Mouse (Mus musculus): ENCODE measurements around the gene Gimap3. TPM values are rescaled to one million over a fixed set of nuclear protein-coding genes. Genes with fewer than 3 reads are reported as not detected.

Gimap3 gene
- polyA plus RNA-seq, 1 experiment from 2014 or later, result not detected

DNA sequence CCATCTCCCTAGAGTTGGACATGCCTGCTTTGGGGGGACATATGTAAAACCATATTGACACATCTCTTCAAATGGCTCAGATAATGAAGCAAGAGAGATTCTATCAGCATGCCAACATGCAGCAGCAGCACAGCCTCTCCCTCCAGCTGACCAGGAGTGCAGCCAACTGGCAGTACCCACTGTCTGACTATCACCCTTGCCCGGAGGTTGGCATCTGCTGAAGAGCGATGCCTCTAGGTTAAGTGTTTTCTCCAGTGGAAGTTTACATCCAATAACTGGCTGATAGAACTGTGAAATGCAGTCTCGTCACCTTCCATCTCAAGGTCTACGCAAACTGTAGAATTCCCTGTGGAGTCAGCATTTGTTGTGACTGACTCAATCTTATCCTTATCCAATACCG lies 33.0 kb downstream of the Gimap3 start:
- no peak overlapping the region for H3K9ac ChIP-seq (ENCODE audit: low read length)
- no peaks in the 10 kb centered on the region for H3K36me3 ChIP-seq (ENCODE audit: control insufficient read depth, insufficient read depth, low read length)
- ATAC-seq (ENCODE audit: low FRiP score) (no peak), DNase-seq (ENCODE audit: low spot score, missing footprints) (no peak)
- no peak overlapping the region for H3K4me3 ChIP-seq (ENCODE audit: low read depth, low read length)
- no peak overlapping the region for H3K27ac ChIP-seq (ENCODE audit: low read depth, low read length)
- H3K27me3 ChIP-seq (ENCODE audit: control insufficient read depth, insufficient read depth, low read length), result peaks cover 9% of the 10 kb centered on the region
- H3K9me3 ChIP-seq (ENCODE audit: control insufficient read depth, low read length), result no peaks in the 10 kb centered on the region
- H3K4me2 ChIP-seq, result no peak overlapping the region
- 93% methylated on average over 5 of the region's 5 CpGs for WGBS
- H3K4me1 ChIP-seq (ENCODE audit: control insufficient read depth, insufficient read depth, low read length), result no peaks in the 10 kb centered on the region

DNA sequence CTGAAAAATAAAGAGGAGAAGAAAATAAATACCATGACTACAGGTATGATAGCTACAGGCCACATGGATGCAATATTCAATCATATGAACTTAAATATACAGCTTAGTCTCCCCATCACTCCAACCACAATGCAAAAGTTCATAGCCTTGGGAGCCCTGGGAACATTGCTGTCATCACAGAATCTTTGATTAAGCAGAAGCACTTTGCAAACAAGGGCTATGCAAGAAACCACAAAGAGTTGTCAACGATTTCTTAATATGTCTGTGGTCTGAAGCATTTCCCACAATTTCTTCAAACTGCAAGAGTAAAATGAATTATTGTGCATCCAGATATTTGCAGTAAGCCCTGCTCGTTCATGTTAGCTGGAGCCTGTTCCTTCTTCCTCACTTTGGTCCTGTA lies 33.6 kb downstream of the Gimap3 start:
- Histone ChIP-seq H3K4me3 (ENCODE audit: low read depth, low read length) (no peak overlapping the region), H3K36me3 (ENCODE audit: control insufficient read depth, insufficient read depth, low read length) (no peaks in the 10 kb centered on the region), H3K4me1 (ENCODE audit: control insufficient read depth, insufficient read depth, low read length) (no peaks in the 10 kb centered on the region), H3K9ac (ENCODE audit: low read length) (no peak overlapping the region), H3K27me3 (ENCODE audit: control insufficient read depth, insufficient read depth, low read length) (peaks cover 2% of the 10 kb centered on the region; the same call in 1 of the 2 replicates), H3K4me2 (no peak overlapping the region), H3K27ac (ENCODE audit: low read depth, low read length) (no peak overlapping the region), H3K9me3 (ENCODE audit: control insufficient read depth, low read length) (no peaks in the 10 kb centered on the region)
- 74% methylated on average over 2 of the region's 2 CpGs for WGBS
- no peak for DNase-seq (ENCODE audit: low spot score, missing footprints)
- ATAC-seq (ENCODE audit: low FRiP score), result no peak

DNA sequence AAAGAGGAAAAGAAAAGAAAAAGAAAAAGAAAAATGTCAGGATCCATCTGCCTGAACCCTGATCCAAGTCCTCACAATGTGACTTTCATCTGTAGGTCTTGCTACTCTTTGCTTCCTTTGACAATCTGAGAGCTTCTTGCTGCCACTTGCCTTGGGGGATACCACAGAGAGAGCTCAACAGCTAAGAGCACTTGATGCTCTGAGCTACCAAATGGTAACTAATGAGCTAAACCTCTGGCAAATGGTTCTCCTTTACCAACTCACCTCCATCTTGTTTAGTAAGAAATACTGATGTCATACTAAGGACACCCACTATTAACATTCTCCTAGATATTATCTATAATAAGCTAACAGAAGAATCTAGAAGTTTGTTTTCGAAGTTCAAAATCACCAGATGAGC lies 37.0 kb downstream of the Gimap3 start:
- no peak for ATAC-seq (ENCODE audit: low FRiP score)
- H3K4me3 ChIP-seq (ENCODE audit: low read depth, low read length), result no peak overlapping the region
- no peak overlapping the region for H3K27ac ChIP-seq (ENCODE audit: low read depth, low read length)
- no peak overlapping the region for H3K9ac ChIP-seq (ENCODE audit: low read length)
- no peaks in the 10 kb centered on the region for H3K27me3 ChIP-seq (ENCODE audit: control insufficient read depth, insufficient read depth, low read length)
- no peaks in the 10 kb centered on the region for H3K36me3 ChIP-seq (ENCODE audit: control insufficient read depth, insufficient read depth, low read length)
- 78% methylated on average over 1 of the region's 1 CpGs for WGBS
- H3K4me1 ChIP-seq (ENCODE audit: control insufficient read depth, insufficient read depth, low read length), result no peaks in the 10 kb centered on the region
- DNase-seq (ENCODE audit: low spot score, missing footprints), result no peak
- no peaks in the 10 kb centered on the region for H3K9me3 ChIP-seq (ENCODE audit: control insufficient read depth, low read length)
- no peak overlapping the region for H3K4me2 ChIP-seq

DNA sequence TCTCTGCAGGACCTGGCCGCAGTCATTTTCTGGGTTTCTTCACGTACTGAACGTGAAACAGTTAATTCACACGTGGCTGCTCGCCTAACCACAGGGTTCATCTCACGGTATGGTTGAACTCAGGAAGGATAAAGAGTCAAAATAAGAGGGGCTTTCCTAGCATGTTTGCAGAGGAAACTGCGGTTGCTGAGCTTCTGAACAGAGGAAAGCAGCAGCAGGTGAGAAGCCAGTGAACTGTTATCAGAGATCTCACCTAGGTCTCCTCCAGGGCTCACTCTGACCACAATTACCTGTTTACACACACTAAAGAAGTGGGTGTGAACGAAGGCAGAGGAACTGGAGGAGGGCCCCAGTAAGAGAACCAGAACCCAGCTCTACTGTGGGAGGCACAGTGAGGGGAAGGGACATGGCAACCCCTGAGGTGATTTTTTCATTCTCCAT lies 37.8 kb downstream of the Gimap3 start:
- no peaks in the 10 kb centered on the region for H3K9me3 ChIP-seq (ENCODE audit: control insufficient read depth, low read length)
- H3K27ac ChIP-seq (ENCODE audit: low read depth, low read length), result no peak overlapping the region
- DNase-seq (ENCODE audit: low spot score, missing footprints), result no peak
- 65% methylated on average over 8 of the region's 8 CpGs for WGBS
- no peak overlapping the region for H3K4me2 ChIP-seq
- no peaks in the 10 kb centered on the region for H3K36me3 ChIP-seq (ENCODE audit: control insufficient read depth, insufficient read depth, low read length)
- ATAC-seq (ENCODE audit: low FRiP score), result no peak
- H3K27me3 ChIP-seq (ENCODE audit: control insufficient read depth, insufficient read depth, low read length), result no peaks in the 10 kb centered on the region
- H3K4me3 ChIP-seq (ENCODE audit: low read depth, low read length), result no peak overlapping the region
- H3K4me1 ChIP-seq (ENCODE audit: control insufficient read depth, insufficient read depth, low read length), result no peaks in the 10 kb centered on the region
- H3K9ac ChIP-seq (ENCODE audit: low read length), result no peak overlapping the region

DNA sequence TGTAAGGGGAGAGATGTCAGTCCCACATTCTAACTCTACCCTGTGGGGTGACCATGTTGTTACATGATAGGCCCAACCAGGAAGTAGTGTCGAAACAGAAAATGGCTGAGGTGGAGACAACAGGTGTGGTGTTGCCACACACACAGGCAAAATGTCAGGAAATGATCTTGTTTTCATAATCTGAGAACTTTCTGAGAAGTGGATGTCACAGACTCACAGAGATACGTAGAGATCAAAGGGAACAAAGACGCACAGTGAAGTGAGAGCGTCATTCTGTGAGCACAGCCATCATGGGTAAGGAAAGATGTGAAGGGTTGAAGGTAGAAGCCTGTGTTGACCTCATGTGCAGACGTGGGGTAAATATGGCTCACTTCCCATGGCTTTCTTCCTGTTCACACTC lies 42.9 kb downstream of the Gimap3 start:
- H3K9me3 ChIP-seq (ENCODE audit: control insufficient read depth, low read length), result no peaks in the 10 kb centered on the region
- H3K27me3 ChIP-seq (ENCODE audit: control insufficient read depth, insufficient read depth, low read length), result no peaks in the 10 kb centered on the region
- no peak overlapping the region for H3K9ac ChIP-seq (ENCODE audit: low read length)
- H3K27ac ChIP-seq (ENCODE audit: low read depth, low read length), result no peak overlapping the region
- H3K4me1 ChIP-seq (ENCODE audit: control insufficient read depth, insufficient read depth, low read length), result 0 out of 2 replicates have a peak, but pooled peaks cover 2% of the 10 kb centered on the region
- H3K4me2 ChIP-seq, result no peak overlapping the region
- 86% methylated on average over 5 of the region's 5 CpGs for WGBS
- no peak overlapping the region for H3K4me3 ChIP-seq (ENCODE audit: low read depth, low read length)
- H3K36me3 ChIP-seq (ENCODE audit: control insufficient read depth, insufficient read depth, low read length), result no peaks in the 10 kb centered on the region
- DNase-seq (ENCODE audit: low spot score, missing footprints) (no peak), ATAC-seq (ENCODE audit: low FRiP score) (no peak)

GRCm38 (mm10) chr6:48725476-48725875 lies 45.2 kb downstream of the Gimap3 start:
- H3K9me3 ChIP-seq (ENCODE audit: control insufficient read depth, low read length), result no peaks in the 10 kb centered on the region
- 0 out of 2 replicates have a peak, but pooled peaks cover 2% of the 10 kb centered on the region for H3K4me1 ChIP-seq (ENCODE audit: control insufficient read depth, insufficient read depth, low read length)
- ATAC-seq (ENCODE audit: low FRiP score), result no peak
- H3K4me3 ChIP-seq (ENCODE audit: low read depth, low read length), result no peak overlapping the region
- H3K36me3 ChIP-seq (ENCODE audit: control insufficient read depth, insufficient read depth, low read length), result no peaks in the 10 kb centered on the region
- H3K9ac ChIP-seq (ENCODE audit: low read length), result no peak overlapping the region
- no peak overlapping the region for H3K27ac ChIP-seq (ENCODE audit: low read depth, low read length)
- DNase-seq (ENCODE audit: low spot score, missing footprints), result no peak
- 0% methylated on average over 1 of the region's 1 CpGs for WGBS
- H3K4me2 ChIP-seq, result no peak overlapping the region
- no peaks in the 10 kb centered on the region for H3K27me3 ChIP-seq (ENCODE audit: control insufficient read depth, insufficient read depth, low read length)

GRCm38 (mm10) chr6:48723468-48723867 lies 47.2 kb downstream of the Gimap3 start:
- H3K27ac ChIP-seq (ENCODE audit: low read depth, low read length), result no peak overlapping the region
- H3K9ac ChIP-seq (ENCODE audit: low read length), result no peak overlapping the region
- DNase-seq (ENCODE audit: low spot score, missing footprints), result no peak
- 86% methylated on average over 8 of the region's 8 CpGs for WGBS
- no peak overlapping the region for H3K4me3 ChIP-seq (ENCODE audit: low read depth, low read length)
- ATAC-seq (ENCODE audit: low FRiP score), result no peak
- H3K36me3 ChIP-seq (ENCODE audit: control insufficient read depth, insufficient read depth, low read length), result no peaks in the 10 kb centered on the region
- 0 out of 2 replicates have a peak, but pooled peaks cover 2% of the 10 kb centered on the region for H3K4me1 ChIP-seq (ENCODE audit: control insufficient read depth, insufficient read depth, low read length)
- H3K4me2 ChIP-seq, result no peak overlapping the region
- H3K27me3 ChIP-seq (ENCODE audit: control insufficient read depth, insufficient read depth, low read length), result no peaks in the 10 kb centered on the region
- no peaks in the 10 kb centered on the region for H3K9me3 ChIP-seq (ENCODE audit: control insufficient read depth, low read length)

DNA sequence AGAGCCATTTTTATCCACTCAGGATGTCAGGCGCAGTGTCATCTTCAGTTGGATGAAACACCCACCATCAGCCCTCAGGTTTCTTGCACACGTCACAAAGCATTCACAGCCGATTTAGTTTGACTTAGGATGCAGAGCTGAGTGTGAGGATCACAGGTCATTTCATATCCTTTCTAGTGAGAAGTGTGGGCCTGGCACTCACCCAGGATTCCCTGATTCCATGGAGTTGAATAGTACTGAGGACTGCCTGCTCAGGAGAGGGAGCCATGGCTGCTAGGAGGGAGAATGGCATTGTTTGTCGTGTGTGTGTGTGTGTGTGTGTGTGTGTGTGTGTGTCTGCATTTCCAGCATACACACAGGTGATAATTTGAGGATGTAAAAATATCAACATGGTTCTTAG lies 50.3 kb downstream of the Gimap3 start:
- WGBS, result 85% methylated on average over 4 of the region's 4 CpGs
- no peak for DNase-seq (ENCODE audit: low spot score, missing footprints)
- Histone ChIP-seq H3K4me3 (ENCODE audit: low read depth, low read length) (no peak overlapping the region), H3K4me1 (ENCODE audit: control insufficient read depth, insufficient read depth, low read length) (0 out of 2 replicates have a peak, but pooled peaks cover under 1% of the 10 kb centered on the region), H3K27ac (ENCODE audit: low read depth, low read length) (no peak overlapping the region), H3K27me3 (ENCODE audit: control insufficient read depth, insufficient read depth, low read length) (no peaks in the 10 kb centered on the region), H3K9ac (ENCODE audit: low read length) (no peak overlapping the region), H3K36me3 (ENCODE audit: control insufficient read depth, insufficient read depth, low read length) (no peaks in the 10 kb centered on the region), H3K9me3 (ENCODE audit: control insufficient read depth, low read length) (no peaks in the 10 kb centered on the region), H3K4me2 (no peak overlapping the region)
- no peak for ATAC-seq (ENCODE audit: low FRiP score)

- Histone ChIP-seq H3K4me2 (no peak within 1 kb of the TSS), H3K36me3 (ENCODE audit: control insufficient read depth, insufficient read depth, low read length) (no peaks in the 10 kb centered on the region), H3K27ac (ENCODE audit: low read depth, low read length) (no peak within 1 kb of the TSS), H3K4me1 (ENCODE audit: control insufficient read depth, insufficient read depth, low read length) (no peaks in the 10 kb centered on the region), H3K9me3 (ENCODE audit: control insufficient read depth, low read length) (no peaks in the 10 kb centered on the region), H3K4me3 (ENCODE audit: low read depth, low read length) (no peak within 1 kb of the TSS), H3K27me3 (ENCODE audit: control insufficient read depth, insufficient read depth, low read length) (no peaks in the 10 kb centered on the region), H3K9ac (ENCODE audit: low read length) (no peak within 1 kb of the TSS)
- ATAC-seq (ENCODE audit: low FRiP score), result no peak
- DNase-seq (ENCODE audit: low spot score, missing footprints), result no peak
- 57% methylated on average over 2 of the region's 2 CpGs for WGBS
Measured at GRCm38 (mm10) chr6:48718455-48718854, 52.2 kb downstream of the Gimap3 start, which contains the start of the genes Gm28053 and Gimap7. Gm28053 (plus strand) TSS chr6:48718607. Gimap7 (plus strand) TSS chr6:48718621.
